Mouse (Mus musculus) intestine, embryonic 16.5 days (tissue): ENCODE results near the gene Ms4a10. TPM values are rescaled to one million over a fixed set of nuclear protein-coding genes. Genes with fewer than 3 reads are reported as not detected.

ENCODE experiments used
- ATAC-seq: fragments of 200-750 bp; cut with Nextera tagmentation; 2 replicates; pipeline ENCODE4 v1.8.0; 2017; ENCODE audit warnings: moderate TSS enrichment, moderate library complexity
- H3K27ac ChIP-seq: fragments of 300-500 bp; sonication (generic); 2 replicates; pipeline ENCODE4 v1.5.1; 2014; ENCODE audit warnings: mild to moderate bottlenecking, low read length
- H3K27me3 ChIP-seq: fragments of 300-500 bp; sonication (generic); replicated peaks from 2 replicates; pipeline ENCODE4 v1.6.1; 2014; ENCODE audit warnings: low read length, control low read depth, mixed read lengths; ENCODE audit not compliant: control insufficient read depth, insufficient read depth
- H3K36me3 ChIP-seq: fragments of 300-500 bp; sonication (generic); 2 replicates; pipeline ENCODE4 v1.6.1; 2014; ENCODE audit warnings: low read length, control low read depth; ENCODE audit not compliant: control insufficient read depth, insufficient read depth
- H3K4me1 ChIP-seq: fragments of 300-500 bp; sonication (generic); 2 replicates; pipeline ENCODE4 v1.6.1; 2014; ENCODE audit warnings: low read length, control low read depth, mixed read lengths; ENCODE audit not compliant: control insufficient read depth, insufficient read depth
- H3K4me2 ChIP-seq: fragments of 300-500 bp; sonication (generic); 2 replicates; pipeline ENCODE4 v1.6.1; 2014; ENCODE audit warnings: low read depth, low read length, control low read depth
- H3K4me3 ChIP-seq: fragments of 300-500 bp; sonication (generic); 2 replicates; pipeline ENCODE4 v1.5.1; 2014; ENCODE audit warnings: mild to moderate bottlenecking, low read length
- H3K9ac ChIP-seq: fragments of 300-500 bp; sonication (generic); 2 replicates; pipeline ENCODE4 v1.6.1; 2014; ENCODE audit warnings: low read depth, low read length
- H3K9me3 ChIP-seq: fragments of 300-500 bp; sonication (generic); 2 replicates; pipeline ENCODE4 v1.6.1; 2016; ENCODE audit warnings: low read length, control low read depth; ENCODE audit not compliant: control insufficient read depth
- WGBS: fragments of 180-500 bp; shearing (Covaris S2); extraction: QIAGEN DNeasy Blood & Tissue Kit; methylation state at CpG from one replicate; pipeline ENCODE4 v1.1.7; 2014; 5-methylcytosine and 5-hydroxymethylcytosine counted together
- polyA plus RNA-seq: library from polyadenylated mRNA; unstranded; fragments of >200 nt; fragmentation: Nextera tagmentation; extraction: Ambion mirVana; gene quantifications from 2 replicates; pipeline ENCODE4 v1.2.1, GENCODE M21; 2015

The Ms4a10 gene
- polyA plus RNA-seq, result 111 and 159 TPM in 2 replicates

- no peaks in the 10 kb centered on the region for H3K9me3 ChIP-seq
- peaks cover 30% of the 10 kb centered on the region for H3K4me1 ChIP-seq
- peak; percentile 86 for ATAC-seq
- peak within 1 kb of the TSS; percentile 94 for H3K27ac ChIP-seq
- H3K27me3 ChIP-seq, result no peaks in the 10 kb centered on the region
- peak within 1 kb of the TSS; percentile 44 for H3K4me2 ChIP-seq
- H3K4me3 ChIP-seq, result peak within 1 kb of the TSS; percentile 31
- H3K36me3 ChIP-seq, result no peaks in the 10 kb centered on the region
- H3K9ac ChIP-seq, result peak within 1 kb of the TSS; percentile 59
- WGBS, result 16% methylated on average over 4 of the region's 4 CpGs
Measured at GRCm38 (mm10) chr19:10974238-10974865, at the start of gene Ms4a10. TSS of gene Ms4a10 (minus strand) at chr19:10974670.

GRCm38 (mm10) chr19:11022382-11022781 lies 47.9 kb upstream of the Ms4a10 start:
- H3K4me3 ChIP-seq, result no peak overlapping the region
- no peak overlapping the region for H3K27ac ChIP-seq
- H3K9me3 ChIP-seq, result no peaks in the 10 kb centered on the region
- ATAC-seq, result peak; percentile 81
- peaks cover 6% of the 10 kb centered on the region; the same call in 1 of the 2 replicates for H3K4me1 ChIP-seq
- H3K27me3 ChIP-seq, result no peaks in the 10 kb centered on the region
- H3K36me3 ChIP-seq, result no peaks in the 10 kb centered on the region
- no peak overlapping the region for H3K4me2 ChIP-seq
- H3K9ac ChIP-seq, result no peak overlapping the region

GRCm38 (mm10) chr19:11017891-11018290 lies 43.4 kb upstream of the Ms4a10 start, which contains the start of gene Ms4a18:
TSS of gene Ms4a18 (minus strand) at chr19:11018031.
- Histone ChIP-seq H3K27me3 (no peaks in the 10 kb centered on the region), H3K27ac (peak within 1 kb of the TSS; percentile 85), H3K4me3 (peak within 1 kb of the TSS; percentile 38), H3K4me2 (peak within 1 kb of the TSS; percentile 39), H3K9ac (peak within 1 kb of the TSS; percentile 34; the same call in 1 of the 2 replicates), H3K4me1 (peaks cover 4% of the 10 kb centered on the region; the same call in 1 of the 2 replicates), H3K9me3 (no peaks in the 10 kb centered on the region), H3K36me3 (no peaks in the 10 kb centered on the region)
- ATAC-seq, result peak; percentile 65
- 51% methylated on average over 3 of the region's 3 CpGs for WGBS

GRCm38 (mm10) chr19:11017251-11017650 lies 42.8 kb upstream of the Ms4a10 start:
- Histone ChIP-seq H3K27ac (peak overlapping the region; percentile 85), H3K27me3 (no peaks in the 10 kb centered on the region), H3K9me3 (no peaks in the 10 kb centered on the region), H3K36me3 (no peaks in the 10 kb centered on the region), H3K9ac (peak overlapping the region; percentile 34; the same call in 1 of the 2 replicates), H3K4me3 (peak overlapping the region; percentile 38), H3K4me2 (peak overlapping the region; percentile 39), H3K4me1 (0 out of 2 replicates have a peak, but pooled peaks cover 2% of the 10 kb centered on the region)
- WGBS, result 62% methylated on average over 2 of the region's 2 CpGs
- ATAC-seq, result no peak

- Histone ChIP-seq H3K27me3 (no peaks in the 10 kb centered on the region), H3K36me3 (no peaks in the 10 kb centered on the region), H3K9me3 (no peaks in the 10 kb centered on the region), H3K4me1 (0 out of 2 replicates have a peak, but pooled peaks cover 2% of the 10 kb centered on the region), H3K4me3 (peak overlapping the region; percentile 3), H3K27ac (peak overlapping the region; percentile 85), H3K9ac (no peak overlapping the region), H3K4me2 (peak overlapping the region; percentile 20; the same call in 1 of the 2 replicates)
- 66% methylated on average over 1 of the region's 1 CpGs for WGBS
- ATAC-seq, result peak; percentile 51
Measured at GRCm38 (mm10) chr19:11015998-11016397, 41.5 kb upstream of the Ms4a10 start.

- H3K36me3 ChIP-seq, result no peaks in the 10 kb centered on the region
- no peak overlapping the region for H3K9ac ChIP-seq
- H3K4me1 ChIP-seq, result 0 out of 2 replicates have a peak, but pooled peaks cover 2% of the 10 kb centered on the region
- H3K27me3 ChIP-seq, result no peaks in the 10 kb centered on the region
- peak overlapping the region; percentile 85 for H3K27ac ChIP-seq
- peak overlapping the region; percentile 20; the same call in 1 of the 2 replicates for H3K4me2 ChIP-seq
- peak; percentile 89 for ATAC-seq
- no peak overlapping the region for H3K4me3 ChIP-seq
- H3K9me3 ChIP-seq, result no peaks in the 10 kb centered on the region
Measured at GRCm38 (mm10) chr19:11015468-11015867, 41.0 kb upstream of the Ms4a10 start.

- 87% methylated on average over 7 of the region's 7 CpGs for whole genome bisulfite sequencing
- H3K4me3 ChIP-seq, result no peak within 1 kb of the TSS
- no peak within 1 kb of the TSS for H3K9ac ChIP-seq
- no peaks in the 10 kb centered on the region for H3K36me3 ChIP-seq
- H3K4me2 ChIP-seq, result no peak within 1 kb of the TSS
- H3K9me3 ChIP-seq, result no peaks in the 10 kb centered on the region
- no peak within 1 kb of the TSS for H3K27ac ChIP-seq
- peaks cover 3% of the 10 kb centered on the region; the same call in 1 of the 2 replicates for H3K4me1 ChIP-seq
- H3K27me3 ChIP-seq, result no peaks in the 10 kb centered on the region
- no peak for ATAC-seq
Measured at GRCm38 (mm10) chr19:10993150-10993549, 18.7 kb upstream of the Ms4a10 start, which contains the start of gene Ms4a15. TSS of gene Ms4a15 (minus strand) at chr19:10993250.

- no peak overlapping the region for H3K4me2 ChIP-seq
- no peaks in the 10 kb centered on the region for H3K27me3 ChIP-seq
- H3K27ac ChIP-seq, result no peak overlapping the region
- no peak overlapping the region for H3K4me3 ChIP-seq
- no peak overlapping the region for H3K9ac ChIP-seq
- H3K36me3 ChIP-seq, result no peaks in the 10 kb centered on the region
- ATAC-seq, result no peak
- H3K9me3 ChIP-seq, result no peaks in the 10 kb centered on the region
- peaks cover 3% of the 10 kb centered on the region; the same call in 1 of the 2 replicates for H3K4me1 ChIP-seq
Measured at GRCm38 (mm10) chr19:10991911-10992310, 17.4 kb upstream of the Ms4a10 start.

- Histone ChIP-seq H3K4me2 (no peak overlapping the region), H3K27me3 (no peaks in the 10 kb centered on the region), H3K27ac (no peak overlapping the region), H3K4me1 (peaks cover 3% of the 10 kb centered on the region; the same call in 1 of the 2 replicates), H3K9me3 (no peaks in the 10 kb centered on the region), H3K4me3 (no peak overlapping the region), H3K9ac (no peak overlapping the region), H3K36me3 (no peaks in the 10 kb centered on the region)
- WGBS, result 30% methylated on average over 1 of the region's 1 CpGs
- ATAC-seq, result no peak
Measured at GRCm38 (mm10) chr19:10990751-10991150, 16.3 kb upstream of the Ms4a10 start.
